Mouse (Mus musculus) cerebellum, adult 2 months (tissue): ENCODE measurements around the gene Ubqln4.

Experiments
- CTCF ChIP-seq: fragments of 200-500 bp; IDR thresholded peaks from 2 replicates; pipeline ENCODE4 v1.5.1; 2011; ENCODE audit warnings: low read depth, mild to moderate bottlenecking, control low read depth, low read length, moderate library complexity, borderline replicate concordance; ENCODE audit not compliant: insufficient read depth
- POLR2A ChIP-seq: fragments of 200-500 bp; IDR thresholded peaks from 2 replicates; pipeline ENCODE4 v1.6.1; 2011; ENCODE audit warnings: low read length, control low read depth, borderline replicate concordance; ENCODE audit not compliant: insufficient read depth

DNA sequence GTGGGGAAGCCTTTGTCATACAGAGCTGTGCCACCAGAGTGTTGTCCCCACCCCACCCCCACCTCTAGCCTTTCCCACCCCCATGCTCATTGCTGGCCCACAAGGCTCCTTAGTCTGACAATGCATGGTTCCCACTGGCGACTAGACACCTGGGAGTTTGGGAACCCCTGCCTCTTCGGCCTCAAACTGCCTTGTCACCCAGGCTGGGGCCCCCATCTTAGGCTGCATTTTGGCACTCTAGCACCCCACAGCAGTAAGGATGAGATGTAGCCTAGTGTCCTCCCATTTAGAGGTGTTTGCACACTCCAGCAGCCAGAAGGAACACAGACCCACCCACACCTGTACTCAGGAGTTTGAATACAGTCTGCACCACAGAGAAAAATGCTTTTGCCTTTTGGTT lies 20.3 kb downstream of the Ubqln4 start:
- TF ChIP-seq CTCF (no peak), POLR2A (no peak)
